Mouse (Mus musculus): ENCODE data around the gene Zfp277. TPM values are rescaled to one million over a fixed set of nuclear protein-coding genes. Genes with fewer than 3 reads are reported as not detected.

Zfp277 gene
- 42.7 and 45.6 TPM in 2 replicates for polyA plus RNA-seq (2011; ENCODE audit: insufficient read depth, insufficient read length, low read depth, missing spikeins)

GRCm38 (mm10) chr12:40445648-40446449 is at the start of gene Zfp277, which contains the start of gene Dock4:
Zfp277 (minus strand) TSS chr12:40445902.
Dock4 (plus strand) TSS chr12:40445952.
- Histone ChIP-seq H3K27me3 (ENCODE audit: control insufficient read depth, insufficient read depth, low read length, poor library complexity, severe bottlenecking) (no peaks in the 10 kb centered on the region; the same call in 1 of the 2 replicates), H3K4me1 (ENCODE audit: control insufficient read depth, insufficient read depth, low read length) (no peaks in the 10 kb centered on the region), H3K9ac (ENCODE audit: low read depth, poor library complexity, severe bottlenecking) (peak within 1 kb of the TSS; percentile 62), H3K36me3 (ENCODE audit: control insufficient read depth, insufficient read depth, low read length, poor library complexity, severe bottlenecking) (no peaks in the 10 kb centered on the region), H3K4me3 (ENCODE audit: low read depth, low read length) (peak within 1 kb of the TSS; percentile 95), H3K27ac (ENCODE audit: insufficient read depth, low read length) (no peak within 1 kb of the TSS), H3K9me3 (replicated peaks; ENCODE audit: control insufficient read depth, insufficient read depth, low read length, poor library complexity, severe bottlenecking) (no peaks in the 10 kb centered on the region)
- no peak for TF ChIP-seq CTCF (IDR thresholded peaks at IDR 0.05; ENCODE audit: low read depth, low read length)
- TF ChIP-seq EP300 (IDR thresholded peaks at IDR 0.05; ENCODE audit: insufficient read depth, low read depth, low read length), result no peak
- TF ChIP-seq POLR2A (IDR thresholded peaks at IDR 0.05; ENCODE audit: insufficient read depth, low read length), result peak; percentile 30

GRCm38 (mm10) chr12:40486047-40486837 is 40.5 kb upstream of the Zfp277 start:
- no peak for TF ChIP-seq EP300 (IDR thresholded peaks at IDR 0.05; ENCODE audit: insufficient read depth, low read depth, low read length)
- TF ChIP-seq POLR2A (IDR thresholded peaks at IDR 0.05; ENCODE audit: insufficient read depth, low read length), result no peak
- TF ChIP-seq CTCF (IDR thresholded peaks at IDR 0.05; ENCODE audit: low read depth, low read length), result no peak
- H3K9me3 ChIP-seq (replicated peaks; ENCODE audit: control insufficient read depth, insufficient read depth, low read length, poor library complexity, severe bottlenecking), result no peaks in the 10 kb centered on the region
- no peak overlapping the region for H3K4me3 ChIP-seq (ENCODE audit: low read depth, low read length)
- no peaks in the 10 kb centered on the region for H3K36me3 ChIP-seq (ENCODE audit: control insufficient read depth, insufficient read depth, low read length, poor library complexity, severe bottlenecking)
- H3K27me3 ChIP-seq (ENCODE audit: control insufficient read depth, insufficient read depth, low read length, poor library complexity, severe bottlenecking), result no peaks in the 10 kb centered on the region
- no peak overlapping the region for H3K9ac ChIP-seq (ENCODE audit: low read depth, poor library complexity, severe bottlenecking)
- no peak overlapping the region for H3K27ac ChIP-seq (ENCODE audit: insufficient read depth, low read length)
- peaks cover 2% of the 10 kb centered on the region for H3K4me1 ChIP-seq (ENCODE audit: control insufficient read depth, insufficient read depth, low read length)

- Histone ChIP-seq H3K36me3 (ENCODE audit: control insufficient read depth, insufficient read depth, low read length, poor library complexity, severe bottlenecking) (no peaks in the 10 kb centered on the region), H3K4me3 (ENCODE audit: low read depth, low read length) (no peak overlapping the region), H3K9ac (ENCODE audit: low read depth, poor library complexity, severe bottlenecking) (no peak overlapping the region), H3K27me3 (ENCODE audit: control insufficient read depth, insufficient read depth, low read length, poor library complexity, severe bottlenecking) (no peaks in the 10 kb centered on the region), H3K4me1 (ENCODE audit: control insufficient read depth, insufficient read depth, low read length) (peaks cover 2% of the 10 kb centered on the region), H3K9me3 (replicated peaks; ENCODE audit: control insufficient read depth, insufficient read depth, low read length, poor library complexity, severe bottlenecking) (no peaks in the 10 kb centered on the region), H3K27ac (ENCODE audit: insufficient read depth, low read length) (no peak overlapping the region)
- TF ChIP-seq CTCF (IDR thresholded peaks at IDR 0.05; ENCODE audit: low read depth, low read length), result no peak
- TF ChIP-seq POLR2A (IDR thresholded peaks at IDR 0.05; ENCODE audit: insufficient read depth, low read length), result no peak
- no peak for TF ChIP-seq EP300 (IDR thresholded peaks at IDR 0.05; ENCODE audit: insufficient read depth, low read depth, low read length)
Measured at GRCm38 (mm10) chr12:40485210-40485609, 39.5 kb upstream of the Zfp277 start.

- Histone ChIP-seq H3K27me3 (ENCODE audit: control insufficient read depth, insufficient read depth, low read length, poor library complexity, severe bottlenecking) (no peaks in the 10 kb centered on the region), H3K27ac (ENCODE audit: insufficient read depth, low read length) (no peak overlapping the region), H3K4me1 (ENCODE audit: control insufficient read depth, insufficient read depth, low read length) (peaks cover 2% of the 10 kb centered on the region), H3K36me3 (ENCODE audit: control insufficient read depth, insufficient read depth, low read length, poor library complexity, severe bottlenecking) (no peaks in the 10 kb centered on the region), H3K9ac (ENCODE audit: low read depth, poor library complexity, severe bottlenecking) (no peak overlapping the region), H3K4me3 (ENCODE audit: low read depth, low read length) (no peak overlapping the region), H3K9me3 (replicated peaks; ENCODE audit: control insufficient read depth, insufficient read depth, low read length, poor library complexity, severe bottlenecking) (no peaks in the 10 kb centered on the region)
- TF ChIP-seq EP300 (IDR thresholded peaks at IDR 0.05; ENCODE audit: insufficient read depth, low read depth, low read length) (no peak), CTCF (IDR thresholded peaks at IDR 0.05; ENCODE audit: low read depth, low read length) (no peak), POLR2A (IDR thresholded peaks at IDR 0.05; ENCODE audit: insufficient read depth, low read length) (no peak)
Measured at GRCm38 (mm10) chr12:40484224-40484623, 38.5 kb upstream of the Zfp277 start.

- Histone ChIP-seq H3K36me3 (ENCODE audit: control insufficient read depth, insufficient read depth, low read length, poor library complexity, severe bottlenecking) (no peaks in the 10 kb centered on the region), H3K4me1 (ENCODE audit: control insufficient read depth, insufficient read depth, low read length) (no peaks in the 10 kb centered on the region), H3K27ac (ENCODE audit: insufficient read depth, low read length) (no peak overlapping the region), H3K9ac (ENCODE audit: low read depth, poor library complexity, severe bottlenecking) (no peak overlapping the region), H3K9me3 (replicated peaks; ENCODE audit: control insufficient read depth, insufficient read depth, low read length, poor library complexity, severe bottlenecking) (no peaks in the 10 kb centered on the region), H3K27me3 (ENCODE audit: control insufficient read depth, insufficient read depth, low read length, poor library complexity, severe bottlenecking) (no peaks in the 10 kb centered on the region), H3K4me3 (ENCODE audit: low read depth, low read length) (no peak overlapping the region)
- no peak for TF ChIP-seq POLR2A (IDR thresholded peaks at IDR 0.05; ENCODE audit: insufficient read depth, low read length)
- TF ChIP-seq EP300 (IDR thresholded peaks at IDR 0.05; ENCODE audit: insufficient read depth, low read depth, low read length), result no peak
- no peak for TF ChIP-seq CTCF (IDR thresholded peaks at IDR 0.05; ENCODE audit: low read depth, low read length)
Measured at GRCm38 (mm10) chr12:40477621-40478452, 32.1 kb upstream of the Zfp277 start.
